Mouse (Mus musculus): Measurements from ENCODE around the gene Frmpd4.

Frmpd4 gene

GRCm38 (mm10) chrX:167854821-167855220 is 722.2 kb downstream of the Frmpd4 start:
- no peak overlapping the region for H3K4me3 ChIP-seq (replicated peaks; ENCODE audit: low read length)
- H3K9me3 ChIP-seq (ENCODE audit: low read length) = no peaks in the 10 kb centered on the region
- H3K4me1 ChIP-seq (replicated peaks; ENCODE audit: low read depth, low read length) = no peaks in the 10 kb centered on the region
- no peaks in the 10 kb centered on the region for H3K27me3 ChIP-seq (ENCODE audit: insufficient read depth, low read length)
- no peaks in the 10 kb centered on the region for H3K36me3 ChIP-seq (ENCODE audit: insufficient read depth, low read length)
- TF ChIP-seq CTCF (conservative IDR thresholded peaks at IDR 0.05; ENCODE audit: low read length) = no peak

DNA sequence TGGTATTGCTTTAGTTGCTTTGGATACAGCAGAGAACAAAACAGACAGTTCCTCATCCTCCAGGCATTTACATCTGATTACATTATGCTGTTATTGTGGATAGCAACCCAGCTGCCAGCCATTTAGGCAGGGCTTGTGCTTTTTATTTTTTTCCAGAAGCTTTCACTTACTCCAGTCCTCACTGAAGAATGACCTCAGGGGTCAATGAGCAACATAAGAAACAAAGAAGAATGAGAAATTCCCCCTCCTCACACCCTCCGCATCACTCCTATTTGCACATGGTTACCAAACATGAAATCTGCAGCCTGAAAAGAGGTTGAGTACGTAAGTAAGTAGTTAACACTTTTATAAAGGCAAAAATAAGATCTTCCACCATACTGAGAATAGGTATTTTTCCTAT is 744.5 kb downstream of the Frmpd4 start:
- H3K4me3 ChIP-seq (replicated peaks; ENCODE audit: low read length) = no peak overlapping the region
- no peaks in the 10 kb centered on the region for H3K27me3 ChIP-seq (ENCODE audit: insufficient read depth, low read length)
- H3K4me1 ChIP-seq (replicated peaks; ENCODE audit: low read depth, low read length) = no peaks in the 10 kb centered on the region
- H3K36me3 ChIP-seq (ENCODE audit: insufficient read depth, low read length) = no peaks in the 10 kb centered on the region
- H3K9me3 ChIP-seq (ENCODE audit: low read length) = no peaks in the 10 kb centered on the region
- TF ChIP-seq CTCF (conservative IDR thresholded peaks at IDR 0.05; ENCODE audit: low read length) = no peak
- no peak for TF ChIP-seq POU5F1 (IDR thresholded peaks at IDR 0.05; ENCODE audit: borderline replicate concordance, low read length)
- no peak for TF ChIP-seq NANOG (IDR thresholded peaks at IDR 0.05; ENCODE audit: borderline replicate concordance, low read length)

- Histone ChIP-seq H3K4me3 (replicated peaks; ENCODE audit: low read length) (no peak overlapping the region), H3K9me3 (ENCODE audit: low read length) (no peaks in the 10 kb centered on the region), H3K4me1 (replicated peaks; ENCODE audit: low read depth, low read length) (no peaks in the 10 kb centered on the region), H3K36me3 (ENCODE audit: insufficient read depth, low read length) (no peaks in the 10 kb centered on the region), H3K27me3 (ENCODE audit: insufficient read depth, low read length) (no peaks in the 10 kb centered on the region)
- TF ChIP-seq NANOG (IDR thresholded peaks at IDR 0.05; ENCODE audit: borderline replicate concordance, low read length) (no peak), POU5F1 (IDR thresholded peaks at IDR 0.05; ENCODE audit: borderline replicate concordance, low read length) (no peak), CTCF (conservative IDR thresholded peaks at IDR 0.05; ENCODE audit: low read length) (no peak)
These were observed 748.6 kb downstream of the Frmpd4 start for GRCm38 (mm10) chrX:167828456-167828855.

GRCm38 (mm10) chrX:167817363-167817762 is 759.7 kb downstream of the Frmpd4 start:
- no peaks in the 10 kb centered on the region for H3K9me3 ChIP-seq (ENCODE audit: low read length)
- no peak overlapping the region for H3K4me3 ChIP-seq (replicated peaks; ENCODE audit: low read length)
- H3K27me3 ChIP-seq (ENCODE audit: insufficient read depth, low read length) = no peaks in the 10 kb centered on the region
- H3K4me1 ChIP-seq (replicated peaks; ENCODE audit: low read depth, low read length) = no peaks in the 10 kb centered on the region
- TF ChIP-seq POU5F1 (IDR thresholded peaks at IDR 0.05; ENCODE audit: borderline replicate concordance, low read length) (no peak), CTCF (conservative IDR thresholded peaks at IDR 0.05; ENCODE audit: low read length) (peak; percentile 12; the same call in 1 of the 2 replicates)
- H3K36me3 ChIP-seq (ENCODE audit: insufficient read depth, low read length) = no peaks in the 10 kb centered on the region

DNA sequence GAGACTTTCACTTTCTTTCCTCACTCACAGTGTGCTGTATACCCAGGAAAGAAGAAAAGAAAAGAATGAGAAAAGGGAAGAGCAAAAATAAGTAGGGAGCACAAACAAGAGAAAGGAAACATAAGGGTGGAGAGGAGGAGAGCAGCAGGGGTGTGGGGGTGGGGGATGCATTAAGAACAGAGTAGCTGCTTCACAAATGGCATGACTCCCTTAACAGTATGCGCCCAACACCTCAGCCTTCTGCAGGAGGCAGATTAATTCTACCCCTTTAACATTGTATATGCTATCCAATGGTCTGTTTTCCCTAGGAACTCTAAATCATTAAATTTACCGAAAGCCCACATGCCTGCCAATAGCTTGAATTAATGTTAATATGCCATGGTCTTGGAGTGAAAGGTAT is 766.9 kb downstream of the Frmpd4 start:
- Histone ChIP-seq H3K27me3 (ENCODE audit: insufficient read depth, low read length) (no peaks in the 10 kb centered on the region), H3K4me3 (replicated peaks; ENCODE audit: low read length) (no peak overlapping the region), H3K9me3 (ENCODE audit: low read length) (no peaks in the 10 kb centered on the region), H3K36me3 (ENCODE audit: insufficient read depth, low read length) (no peaks in the 10 kb centered on the region), H3K4me1 (replicated peaks; ENCODE audit: low read depth, low read length) (no peaks in the 10 kb centered on the region)
- no peak for TF ChIP-seq NANOG (IDR thresholded peaks at IDR 0.05; ENCODE audit: borderline replicate concordance, low read length)
- no peak for TF ChIP-seq POU5F1 (IDR thresholded peaks at IDR 0.05; ENCODE audit: borderline replicate concordance, low read length)
- TF ChIP-seq CTCF (conservative IDR thresholded peaks at IDR 0.05; ENCODE audit: low read length) = no peak

DNA sequence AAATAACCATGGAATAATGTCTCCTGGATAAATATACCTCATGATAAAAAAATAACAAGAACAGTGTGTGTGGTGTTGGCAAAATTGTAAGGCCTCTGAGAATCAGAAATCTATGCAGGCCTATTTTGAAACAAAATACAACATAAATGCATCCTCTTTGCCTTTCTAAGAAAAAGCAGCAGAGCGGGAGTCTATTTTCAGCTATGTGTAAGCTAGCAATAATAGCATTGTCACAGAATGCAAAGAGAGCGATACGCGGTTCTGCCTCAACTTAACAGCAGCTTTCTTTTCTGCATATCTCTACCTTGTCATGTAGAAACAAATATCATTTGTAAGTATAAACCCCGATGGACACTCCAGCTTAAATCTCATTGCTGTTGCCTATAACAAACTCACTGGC is 768.5 kb downstream of the Frmpd4 start:
- H3K4me1 ChIP-seq (replicated peaks; ENCODE audit: low read depth, low read length) = no peaks in the 10 kb centered on the region
- no peaks in the 10 kb centered on the region for H3K27me3 ChIP-seq (ENCODE audit: insufficient read depth, low read length)
- TF ChIP-seq CTCF (conservative IDR thresholded peaks at IDR 0.05; ENCODE audit: low read length) (no peak), NANOG (IDR thresholded peaks at IDR 0.05; ENCODE audit: borderline replicate concordance, low read length) (no peak), POU5F1 (IDR thresholded peaks at IDR 0.05; ENCODE audit: borderline replicate concordance, low read length) (no peak)
- H3K9me3 ChIP-seq (ENCODE audit: low read length) = no peaks in the 10 kb centered on the region
- no peaks in the 10 kb centered on the region for H3K36me3 ChIP-seq (ENCODE audit: insufficient read depth, low read length)
- no peak overlapping the region for H3K4me3 ChIP-seq (replicated peaks; ENCODE audit: low read length)

- Histone ChIP-seq H3K9me3 (ENCODE audit: low read length) (no peaks in the 10 kb centered on the region), H3K4me3 (replicated peaks; ENCODE audit: low read length) (no peak overlapping the region), H3K27me3 (ENCODE audit: insufficient read depth, low read length) (no peaks in the 10 kb centered on the region), H3K4me1 (replicated peaks; ENCODE audit: low read depth, low read length) (no peaks in the 10 kb centered on the region), H3K36me3 (ENCODE audit: insufficient read depth, low read length) (no peaks in the 10 kb centered on the region)
- TF ChIP-seq NANOG (IDR thresholded peaks at IDR 0.05; ENCODE audit: borderline replicate concordance, low read length) = no peak
- no peak for TF ChIP-seq CTCF (conservative IDR thresholded peaks at IDR 0.05; ENCODE audit: low read length)
- TF ChIP-seq POU5F1 (IDR thresholded peaks at IDR 0.05; ENCODE audit: borderline replicate concordance, low read length) = no peak
These were observed 788.3 kb downstream of the Frmpd4 start for GRCm38 (mm10) chrX:167788737-167789136.

GRCm38 (mm10) chrX:167783526-167783925 is 793.5 kb downstream of the Frmpd4 start:
- no peaks in the 10 kb centered on the region for H3K27me3 ChIP-seq (ENCODE audit: insufficient read depth, low read length)
- TF ChIP-seq POU5F1 (IDR thresholded peaks at IDR 0.05; ENCODE audit: borderline replicate concordance, low read length) (no peak), NANOG (IDR thresholded peaks at IDR 0.05; ENCODE audit: borderline replicate concordance, low read length) (no peak), CTCF (conservative IDR thresholded peaks at IDR 0.05; ENCODE audit: low read length) (no peak)
- no peaks in the 10 kb centered on the region for H3K9me3 ChIP-seq (ENCODE audit: low read length)
- no peaks in the 10 kb centered on the region for H3K4me1 ChIP-seq (replicated peaks; ENCODE audit: low read depth, low read length)
- H3K4me3 ChIP-seq (replicated peaks; ENCODE audit: low read length) = no peak overlapping the region
- H3K36me3 ChIP-seq (ENCODE audit: insufficient read depth, low read length) = no peaks in the 10 kb centered on the region

GRCm38 (mm10) chrX:167719564-167719981 is 857.5 kb downstream of the Frmpd4 start:
- no peak for TF ChIP-seq POU5F1 (IDR thresholded peaks at IDR 0.05; ENCODE audit: borderline replicate concordance, low read length)
- TF ChIP-seq CTCF (conservative IDR thresholded peaks at IDR 0.05; ENCODE audit: low read length) = no peak
- TF ChIP-seq NANOG (IDR thresholded peaks at IDR 0.05; ENCODE audit: borderline replicate concordance, low read length) = no peak
- H3K36me3 ChIP-seq (ENCODE audit: insufficient read depth, low read length) = no peaks in the 10 kb centered on the region
- H3K4me1 ChIP-seq (replicated peaks; ENCODE audit: low read depth, low read length) = no peaks in the 10 kb centered on the region
- H3K27me3 ChIP-seq (ENCODE audit: insufficient read depth, low read length) = no peaks in the 10 kb centered on the region
- H3K4me3 ChIP-seq (replicated peaks; ENCODE audit: low read length) = no peak overlapping the region
- no peaks in the 10 kb centered on the region for H3K9me3 ChIP-seq (ENCODE audit: low read length)
